Mouse (Mus musculus) left cerebral cortex, adult 9 months (tissue): ENCODE results near the gene Rab25.
"Not testable (repeated sequence)": the region's sequence is repeated elsewhere in the genome, so short reads cannot be mapped to it uniquely, and the experiment has no call there.

Experiments
- DNase-seq, 2 experiments: peaks; one replicate each; pipeline ENCODE4 v3.0.0; 2022; ENCODE audit warnings: low spot score in 2 of 2

Gene Rab25

GRCm38 (mm10) chr3:88548180-88548917, at the start of gene Rab25:
Gene Rab25, minus strand, starts transcription at chr3:88548300.
- no peak for DNase-seq

GRCm38 (mm10) chr3:88596547-88596946, 48.4 kb upstream of the Rab25 start:
- DNase-seq, result not testable (repeated sequence)

- DNase-seq, result no peak
Measured at GRCm38 (mm10) chr3:88593893-88594580, 45.9 kb upstream of the Rab25 start.

GRCm38 (mm10) chr3:88592942-88593576, 45.0 kb upstream of the Rab25 start:
- DNase-seq, result no peak

GRCm38 (mm10) chr3:88591950-88592731, 44.0 kb upstream of the Rab25 start:
- DNase-seq, result peak in 1 of 2 experiments; percentile 38

GRCm38 (mm10) chr3:88591044-88591443, 42.9 kb upstream of the Rab25 start:
- DNase-seq, result no peak

GRCm38 (mm10) chr3:88590246-88590645, 42.1 kb upstream of the Rab25 start:
- DNase-seq, result no peak

- DNase-seq, result no peak
Measured at GRCm38 (mm10) chr3:88586640-88587039, 38.5 kb upstream of the Rab25 start.

GRCm38 (mm10) chr3:88585769-88586168, 37.7 kb upstream of the Rab25 start:
- no peak for DNase-seq

- peak; percentile 43 to 88 for DNase-seq
Measured at GRCm38 (mm10) chr3:88579454-88580117, 31.5 kb upstream of the Rab25 start.

- no peak for DNase-seq
Measured at GRCm38 (mm10) chr3:88578498-88579424, 30.7 kb upstream of the Rab25 start.

- not testable (repeated sequence) for DNase-seq
Measured at GRCm38 (mm10) chr3:88577846-88578245, 29.7 kb upstream of the Rab25 start.

GRCm38 (mm10) chr3:88575540-88575939, 27.4 kb upstream of the Rab25 start, which contains the start of gene Ssr2:
Gene Ssr2, plus strand, starts transcription at chr3:88575876.
- no peak for DNase-seq

GRCm38 (mm10) chr3:88573810-88574209, 25.7 kb upstream of the Rab25 start:
- no peak for DNase-seq

GRCm38 (mm10) chr3:88572835-88573234, 24.7 kb upstream of the Rab25 start:
- no peak for DNase-seq

GRCm38 (mm10) chr3:88571856-88572255, 23.8 kb upstream of the Rab25 start:
- DNase-seq, result no peak

- DNase-seq, result no peak
Measured at GRCm38 (mm10) chr3:88570341-88570740, 22.2 kb upstream of the Rab25 start.

GRCm38 (mm10) chr3:88569694-88570093, 21.6 kb upstream of the Rab25 start:
- DNase-seq, result no peak

GRCm38 (mm10) chr3:88569093-88569492, 21.0 kb upstream of the Rab25 start:
- DNase-seq, result no peak

- DNase-seq, result no peak
Measured at GRCm38 (mm10) chr3:88568615-88569014, 20.5 kb upstream of the Rab25 start.
